Mouse (Mus musculus) left cerebral cortex, adult 6 months (tissue): Measurements from ENCODE around the gene Arhgef18. TPM values are rescaled to one million over a fixed set of nuclear protein-coding genes. Genes with fewer than 3 reads are reported as not detected.

Experiments
- long read RNA-seq, 2 experiments: library from polyadenylated mRNA; unstranded; transcript quantifications; one replicate each; pipeline ENCODE4 v2.0.0; 2019 to 2020
- polyA plus RNA-seq: library from polyadenylated mRNA; unstranded; fragments of <200 nt; fragmentation: Nextera tagmentation; gene quantifications from 2 replicates; pipeline ENCODE4 v1.2.3, GENCODE M21; 2021

Arhgef18 gene
- 4.1 and 6.3 TPM in 2 replicates for polyA plus RNA-seq
- long read RNA-seq, experiment 1, full-length matches to known transcripts: 22 of 46 reads
- long read RNA-seq, experiment 1, partial matches to known transcripts: 11 of 46 reads
- long read RNA-seq, experiment 1, other reads (novel, unspliced or antisense): 13 of 46 reads
- long read RNA-seq, experiment 2, full-length matches to known transcripts: 1 of 14 reads
- long read RNA-seq, experiment 2, partial matches to known transcripts: 3 of 14 reads
- long read RNA-seq, experiment 2, other reads (novel, unspliced or antisense): 10 of 14 reads

GRCm38 (mm10) chr8:3392771-3393710, at the start of gene Arhgef18:
Arhgef18 (plus strand) TSS chr8:3393006.

GRCm38 (mm10) chr8:3353189-3353810, 39.5 kb upstream of the Arhgef18 start, which contains the start of gene A430078G23Rik:
A430078G23Rik (plus strand) TSS chr8:3353415.

DNA sequence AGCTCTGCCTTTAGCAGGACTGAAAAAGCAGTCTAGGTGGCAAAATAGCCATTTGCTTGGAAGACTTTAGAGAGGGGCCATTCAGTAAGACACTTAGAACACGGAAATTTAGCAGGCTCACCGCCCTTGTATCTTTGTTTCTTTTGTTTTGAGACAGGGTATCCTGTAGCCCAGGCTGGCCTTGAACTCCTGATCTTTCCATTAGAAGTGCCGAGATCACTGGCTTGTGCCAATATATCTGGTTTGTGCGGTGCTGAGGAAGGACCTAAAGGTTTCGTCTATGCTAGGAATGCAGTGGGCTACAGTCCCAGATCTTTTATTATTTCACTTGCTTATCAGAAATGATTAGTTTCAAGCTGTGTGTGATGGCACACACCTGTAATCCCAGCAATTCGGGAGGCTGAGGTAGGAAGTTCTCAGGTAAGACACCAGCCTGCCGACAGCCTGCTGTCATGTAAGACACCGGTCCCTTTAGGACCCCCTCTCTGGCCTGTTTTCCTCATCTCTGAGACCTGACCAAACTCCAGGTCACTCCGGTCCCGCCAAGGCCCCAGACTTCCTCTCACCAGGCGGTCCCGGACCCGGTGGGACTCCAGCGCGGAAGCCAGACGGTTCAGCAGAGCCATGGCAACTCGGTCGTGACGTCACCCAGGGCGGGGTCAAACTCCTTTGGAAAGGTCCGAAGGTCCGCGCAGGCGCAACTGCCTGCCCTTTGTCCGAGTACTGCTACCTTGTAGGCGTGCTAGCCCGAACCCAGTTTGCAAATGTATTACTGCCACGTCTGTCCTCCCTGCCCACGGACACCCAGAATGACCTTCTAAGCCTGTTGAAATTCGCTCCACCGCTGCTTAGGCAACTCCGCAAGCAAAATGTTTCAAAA, 74.4 kb downstream of the Arhgef18 start, which contains the start of gene Pex11g:
TSS of gene Pex11g (minus strand) at position 675 of the 880 bp plus-strand sequence.

GRCm38 (mm10) chr8:3470562-3470961, 77.8 kb downstream of the Arhgef18 start, which contains the start of gene Tex45:
Tex45 (plus strand) TSS chr8:3470862.

GRCm38 (mm10) chr8:3492901-3493844, 100.4 kb downstream of the Arhgef18 start, which contains the start of gene Zfp358:
Zfp358 (plus strand) TSS chr8:3493138.

DNA sequence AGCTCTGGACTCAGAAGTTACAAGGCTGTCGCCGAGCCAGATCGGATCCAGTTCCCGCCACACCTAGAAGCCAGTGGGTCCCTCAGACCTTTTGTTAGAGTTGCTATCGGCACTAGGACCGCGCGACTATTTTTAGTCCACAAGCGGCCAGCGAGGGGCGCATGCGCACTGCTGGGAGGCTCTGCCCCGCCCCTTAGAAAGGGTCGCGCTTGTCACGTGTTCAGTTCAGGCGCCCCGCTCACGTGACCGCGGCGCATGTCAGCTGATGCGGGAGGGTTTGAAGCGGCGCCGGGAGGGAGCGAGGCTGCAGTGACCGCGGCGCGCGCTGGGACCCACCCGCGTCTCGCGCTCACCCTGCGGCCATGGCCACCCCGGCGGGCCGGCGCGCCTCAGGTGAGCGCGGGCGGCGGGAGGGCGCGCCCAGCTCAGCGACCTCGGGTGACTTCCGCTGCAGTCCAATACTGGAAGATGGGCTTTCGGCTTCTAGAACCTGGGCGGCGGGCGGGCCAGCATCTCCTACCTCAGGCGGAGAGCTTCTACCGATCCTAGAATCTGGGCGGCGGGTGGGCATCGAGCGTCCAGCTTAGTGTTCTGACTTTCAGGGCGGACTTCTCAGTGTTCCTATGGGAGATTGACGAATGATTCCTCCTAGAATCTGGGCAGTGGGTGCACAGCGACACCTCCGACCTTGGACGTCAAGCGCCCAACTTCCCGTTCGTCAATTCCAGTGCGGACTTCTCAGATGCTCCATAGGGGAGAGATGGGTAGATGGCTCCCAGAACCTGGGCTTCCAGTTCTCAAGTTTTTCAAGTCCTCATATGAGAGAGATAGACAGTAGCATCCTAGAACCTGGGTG, 107.7 kb downstream of the Arhgef18 start, which contains the start of gene Mcoln1:
TSS of gene Mcoln1 (plus strand) at position 223 of the 856 bp plus-strand sequence.

Other genes starting within 250 kb of the Arhgef18 start
- 10.0 and 21.4 TPM in 2 replicates for gene Insr, start 113.4 kb upstream of the Arhgef18 start, polyA plus RNA-seq
- not detected in 2 replicates for gene A430078G23Rik, start 39.6 kb upstream of the Arhgef18 start, polyA plus RNA-seq
- gene Pex11g, start 74.7 kb downstream of the Arhgef18 start, polyA plus RNA-seq: 1.1 and 1.6 TPM in 2 replicates
- gene Tex45, start 77.9 kb downstream of the Arhgef18 start, polyA plus RNA-seq: 0.06 TPM in 1 of 2 replicates, not detected in the other
- 8.2 and 24.2 TPM in 2 replicates for gene Zfp358, start 100.1 kb downstream of the Arhgef18 start, polyA plus RNA-seq
- 37.8 and 71.3 TPM in 2 replicates for gene Mcoln1, start 107.5 kb downstream of the Arhgef18 start, polyA plus RNA-seq
- 10.3 and 13.0 TPM in 2 replicates for gene Pnpla6, start 122.4 kb downstream of the Arhgef18 start, polyA plus RNA-seq
- 0.14 and 0.26 TPM in 2 replicates for gene C330021F23Rik, start 175.0 kb downstream of the Arhgef18 start, polyA plus RNA-seq
- gene Camsap3, start 194.3 kb downstream of the Arhgef18 start, polyA plus RNA-seq: 5.9 and 11.8 TPM in 2 replicates
- 21.7 and 27.5 TPM in 2 replicates for gene Xab2, start 228.3 kb downstream of the Arhgef18 start, polyA plus RNA-seq
- 129 and 140 TPM in 2 replicates for gene Pet100, start 228.5 kb downstream of the Arhgef18 start, polyA plus RNA-seq
- gene Pcp2, start 232.5 kb downstream of the Arhgef18 start, polyA plus RNA-seq: 0.61 TPM in 1 of 2 replicates, not detected in the other
- 10.6 and 12.6 TPM in 2 replicates for gene Stxbp2, start 237.9 kb downstream of the Arhgef18 start, polyA plus RNA-seq